Mouse (Mus musculus): ENCODE measurements around the gene BC048562.
A peak's percentile ranks its signal among the peaks of the same experiment; 100 is the strongest.

Gene BC048562

DNA sequence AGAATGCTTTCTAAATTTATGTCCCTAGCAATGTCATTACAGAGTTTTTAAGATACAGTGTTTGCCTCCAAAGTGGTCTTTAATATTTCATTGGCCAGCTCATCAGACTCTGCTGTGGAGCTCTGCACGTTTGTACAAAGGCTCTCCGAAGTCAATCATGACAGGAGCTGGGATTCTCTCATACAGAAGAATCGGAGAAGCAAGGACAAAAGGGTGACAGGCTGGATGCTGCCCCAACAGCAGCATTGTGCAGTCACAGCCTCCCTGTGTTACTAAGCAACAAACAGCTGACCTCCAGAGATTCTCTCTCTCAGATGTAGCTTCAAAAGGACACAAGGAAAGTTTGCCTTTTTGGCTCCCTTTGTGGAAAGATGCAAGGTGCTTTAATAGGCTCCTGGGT lies at the start of gene BC048562:
TSS of gene BC048562 (plus strand) at position 301 of the 400 bp plus-strand sequence.
- no peak for DNase-seq

GRCm38 (mm10) chr9:108386816-108387215 lies 49.5 kb upstream of the BC048562 start:
- no peak for DNase-seq

DNA sequence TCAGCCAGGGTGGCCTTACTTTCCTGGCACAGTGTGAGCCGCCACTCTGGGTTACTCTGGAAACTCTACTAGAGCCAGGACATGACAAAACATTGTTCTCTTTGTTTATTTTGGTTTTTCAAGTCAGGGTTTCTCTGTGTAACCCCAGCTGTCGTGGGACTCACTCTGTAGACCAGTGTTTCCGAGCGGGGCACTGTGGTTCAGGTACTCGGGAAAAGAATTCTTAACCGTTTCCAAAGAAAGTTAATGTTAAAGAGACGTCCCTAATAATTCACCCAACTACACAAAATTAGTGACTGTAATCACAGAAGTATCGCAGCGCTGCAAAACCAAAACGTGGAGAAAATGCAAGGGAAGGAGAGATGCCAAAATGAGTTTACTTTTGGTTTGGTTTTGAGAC lies 47.7 kb upstream of the BC048562 start:
- DNase-seq, result no peak

DNA sequence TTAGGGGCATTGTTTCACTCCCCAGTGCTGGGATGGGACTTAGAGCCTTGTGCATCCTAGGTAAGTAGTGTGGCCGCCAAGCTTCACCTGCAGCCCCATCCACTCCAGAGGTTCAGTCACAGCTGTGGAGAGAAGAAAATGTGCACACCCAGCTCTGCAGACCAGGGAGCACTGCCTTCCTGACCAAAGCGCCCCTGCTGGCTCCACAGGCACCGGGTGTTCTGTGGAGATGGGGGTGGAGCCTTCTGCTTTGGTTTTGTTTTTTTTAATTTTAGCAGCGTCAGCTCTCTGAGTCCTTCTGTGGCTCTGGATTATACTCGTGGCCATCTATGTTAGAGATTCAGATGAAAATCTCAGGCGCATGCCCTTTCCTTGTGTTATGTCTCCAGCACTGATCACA lies 47.1 kb upstream of the BC048562 start:
- no peak for DNase-seq

DNA sequence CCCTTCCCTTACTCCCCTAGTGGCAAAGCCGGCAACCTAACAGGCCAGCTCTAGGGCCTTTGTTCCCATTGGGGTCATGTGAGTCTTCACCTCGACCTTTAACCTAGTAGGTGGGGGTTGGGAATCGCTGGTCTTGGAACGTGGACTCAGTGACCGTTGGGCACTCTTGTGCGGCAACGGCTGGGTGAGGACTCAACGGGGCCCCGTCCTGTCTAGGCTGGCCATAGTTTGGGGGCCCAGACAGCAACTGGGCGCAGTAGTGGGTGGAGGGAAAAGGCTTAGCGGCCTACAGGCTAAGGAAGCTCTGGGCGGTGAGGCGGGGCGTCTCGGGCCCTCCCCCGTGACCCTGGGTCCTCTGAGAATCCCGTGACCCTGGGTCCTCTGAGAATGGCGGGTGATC lies 43.6 kb upstream of the BC048562 start, which contains the start of gene 1700102P08Rik:
TSS of gene 1700102P08Rik (plus strand) at position 130 of the 400 bp plus-strand sequence.
- DNase-seq, result no peak

GRCm38 (mm10) chr9:108394191-108394590 lies 42.1 kb upstream of the BC048562 start:
- no peak for DNase-seq

DNA sequence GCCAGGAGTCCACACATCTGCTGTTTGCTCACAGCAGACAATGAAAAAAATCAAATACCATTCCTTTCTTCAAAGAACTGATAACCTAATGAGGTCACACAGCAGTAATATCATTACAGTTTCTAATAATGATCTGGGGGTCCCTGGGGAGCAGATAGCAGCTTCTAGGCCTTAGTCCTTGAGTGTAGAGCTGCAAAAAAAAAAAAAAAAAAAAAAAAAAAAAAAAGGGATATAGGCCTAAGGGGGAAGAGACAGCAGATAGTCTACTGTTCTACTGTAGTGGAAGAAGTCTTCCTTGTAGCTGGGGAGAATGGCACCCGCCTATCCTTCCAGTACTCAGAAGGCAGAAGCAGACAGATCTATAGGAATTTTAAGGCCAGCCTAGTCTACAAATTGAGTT lies 40.9 kb upstream of the BC048562 start:
- no peak for DNase-seq

- peak; percentile 18 to 20 for DNase-seq
Measured at GRCm38 (mm10) chr9:108398324-108398723, 38.0 kb upstream of the BC048562 start.

DNA sequence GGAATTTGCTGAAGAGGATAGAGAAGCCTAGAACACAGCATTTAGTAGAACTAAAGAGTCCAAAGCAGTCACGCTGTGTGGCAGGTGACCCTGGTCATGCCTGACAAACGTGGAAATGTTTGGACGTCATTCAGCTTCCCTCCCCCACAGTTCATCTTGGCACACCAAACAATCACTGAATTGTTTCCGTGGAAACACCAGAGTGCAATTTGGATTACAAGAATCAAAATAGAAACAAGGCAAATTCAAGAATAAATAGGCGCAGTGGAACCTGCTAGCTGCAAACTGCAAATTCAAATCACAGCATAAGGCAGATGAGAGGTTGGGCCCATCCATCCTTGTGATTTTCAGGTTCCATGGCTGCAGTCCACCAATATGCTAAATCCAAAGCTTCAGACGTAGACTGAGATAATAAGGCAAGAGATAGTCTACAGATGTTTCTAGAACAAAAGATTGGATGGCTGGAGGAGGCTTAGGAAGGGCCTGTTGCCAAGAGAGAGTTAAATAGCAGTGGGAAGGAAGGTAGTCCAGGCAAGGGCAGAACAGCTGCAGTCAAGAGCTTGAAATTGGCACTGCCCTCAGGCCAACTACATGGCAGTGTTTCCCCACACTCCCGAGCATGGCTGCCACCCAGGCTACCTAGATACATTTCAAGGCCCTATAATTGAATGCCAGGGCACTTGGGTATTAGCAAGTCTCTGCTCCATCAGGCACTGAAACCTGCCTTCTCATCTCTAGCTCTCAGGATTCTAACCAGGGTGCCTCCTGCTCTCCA lies 34.9 kb upstream of the BC048562 start:
- peak; percentile 30 to 31 for DNase-seq

GRCm38 (mm10) chr9:108403081-108403480 lies 33.2 kb upstream of the BC048562 start:
- no peak for DNase-seq

- no peak for DNase-seq
Measured at GRCm38 (mm10) chr9:108404451-108404850, 31.8 kb upstream of the BC048562 start.

DNA sequence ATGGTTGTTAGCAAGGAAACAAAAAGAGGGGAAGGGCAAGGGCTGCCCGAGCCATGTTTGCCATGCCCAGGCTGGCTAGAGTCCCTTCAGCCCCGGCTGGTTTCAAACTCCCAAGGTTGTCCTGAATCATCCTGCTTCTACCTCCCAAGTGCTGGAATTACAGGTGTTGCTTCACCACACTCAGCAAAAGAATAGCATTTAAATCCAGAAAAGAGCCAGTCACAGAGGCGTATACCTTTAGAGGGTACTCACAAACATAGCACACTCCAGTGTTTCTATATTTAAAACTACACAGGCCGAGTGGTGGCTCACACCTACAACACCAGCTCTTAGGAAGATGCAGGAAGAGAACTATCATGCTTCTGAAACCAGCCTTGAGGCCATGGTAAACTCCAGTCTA lies 26.7 kb upstream of the BC048562 start:
- no peak for DNase-seq

DNA sequence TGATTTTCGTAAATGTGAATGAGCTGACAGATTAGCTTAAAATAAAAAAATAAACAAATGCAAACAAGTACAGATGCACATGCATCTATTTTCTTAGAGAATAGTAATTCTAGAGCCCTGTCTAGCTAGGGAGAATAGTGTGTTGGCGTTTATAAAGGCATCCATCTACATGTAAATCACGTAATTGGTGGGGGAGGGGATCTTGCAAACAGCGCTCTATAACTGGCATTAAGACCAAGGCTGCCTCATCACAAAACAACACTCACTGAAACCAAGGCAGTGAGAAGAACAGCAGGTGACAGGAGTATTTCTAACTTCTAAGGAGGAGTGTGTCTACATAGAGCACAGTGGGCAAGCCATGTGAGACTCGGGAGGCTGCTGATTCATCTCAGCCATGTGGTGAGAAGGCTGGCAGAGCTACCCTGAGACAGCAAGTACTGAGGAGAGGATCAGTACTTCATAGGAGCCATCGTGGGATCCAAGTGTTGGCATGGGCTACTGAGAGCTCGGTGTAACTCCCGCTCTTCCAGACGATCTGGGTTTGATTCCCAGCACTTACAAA lies 24.8 kb upstream of the BC048562 start:
- no peak for DNase-seq

DNA sequence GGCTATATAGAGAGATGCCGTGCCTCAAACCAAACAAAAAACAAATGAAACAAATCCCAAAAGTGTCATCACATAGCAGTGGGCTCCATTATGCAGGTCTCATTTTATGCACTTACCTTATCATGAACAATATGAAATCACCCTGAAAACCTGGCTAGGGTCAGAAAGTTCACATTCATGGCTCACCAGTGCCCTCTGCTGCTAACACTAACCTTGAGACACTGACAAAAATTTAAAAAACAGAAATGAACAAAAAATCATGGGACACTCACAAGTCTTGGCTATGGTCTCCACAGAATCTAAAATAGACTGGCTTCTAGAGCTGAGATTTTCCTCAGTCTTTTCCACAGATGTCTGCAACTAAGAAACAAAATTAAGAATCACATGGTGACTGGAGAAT lies 24.1 kb upstream of the BC048562 start:
- DNase-seq, result peak in 1 of 2 experiments; percentile 18

DNA sequence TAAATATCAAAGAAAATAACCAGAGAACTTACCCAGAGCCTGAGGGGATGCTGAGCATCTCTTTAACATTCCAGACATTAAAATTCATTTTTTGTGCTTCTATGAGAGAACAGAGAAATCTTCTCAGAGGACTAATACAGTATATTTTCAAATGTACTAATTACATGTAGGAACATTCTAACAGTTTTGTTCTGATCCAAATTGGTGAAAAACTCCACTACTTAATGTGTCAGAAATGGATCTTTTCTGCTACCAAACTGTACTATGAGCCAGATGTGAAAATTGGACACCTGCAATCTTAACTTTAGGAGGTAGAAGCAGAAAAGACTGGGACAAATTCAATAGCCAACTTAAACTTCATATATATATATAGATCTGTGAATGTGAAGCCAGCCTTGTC lies 7.9 kb upstream of the BC048562 start, which contains the start of gene Ccdc36:
TSS of gene Ccdc36 (minus strand) at position 101 of the 400 bp plus-strand sequence.
- no peak for DNase-seq

DNA sequence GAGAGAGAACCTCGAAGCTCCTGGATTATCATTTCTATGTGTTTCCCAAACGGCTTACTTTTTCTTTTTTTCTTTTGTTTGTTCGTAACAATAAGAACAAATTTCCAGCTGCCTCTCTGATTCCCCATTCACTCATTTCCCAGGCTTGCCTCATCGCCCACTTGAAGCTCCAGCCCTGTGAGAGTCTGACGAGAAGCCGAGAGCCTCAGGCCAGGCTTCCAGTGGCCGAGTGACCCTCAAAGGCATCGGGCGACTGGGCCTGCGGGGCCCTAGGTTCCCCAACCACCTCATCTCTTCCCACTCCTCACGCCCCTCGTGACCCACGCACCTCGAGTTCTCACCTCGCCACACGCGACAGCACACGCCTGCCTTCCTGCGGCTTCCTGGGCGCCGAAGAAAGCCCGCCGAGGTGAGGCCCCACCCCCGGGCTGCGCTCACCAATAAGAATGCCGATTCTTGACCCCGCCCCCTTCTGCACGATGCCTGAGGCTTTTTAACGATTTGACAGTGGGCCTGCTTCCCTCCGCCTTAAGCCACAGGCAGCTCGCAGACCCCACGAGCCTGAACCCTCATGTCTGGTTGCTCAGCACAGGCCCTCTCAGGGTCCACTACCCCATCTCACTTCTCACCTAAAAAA lies 4.7 kb upstream of the BC048562 start:
- no peak for DNase-seq

DNA sequence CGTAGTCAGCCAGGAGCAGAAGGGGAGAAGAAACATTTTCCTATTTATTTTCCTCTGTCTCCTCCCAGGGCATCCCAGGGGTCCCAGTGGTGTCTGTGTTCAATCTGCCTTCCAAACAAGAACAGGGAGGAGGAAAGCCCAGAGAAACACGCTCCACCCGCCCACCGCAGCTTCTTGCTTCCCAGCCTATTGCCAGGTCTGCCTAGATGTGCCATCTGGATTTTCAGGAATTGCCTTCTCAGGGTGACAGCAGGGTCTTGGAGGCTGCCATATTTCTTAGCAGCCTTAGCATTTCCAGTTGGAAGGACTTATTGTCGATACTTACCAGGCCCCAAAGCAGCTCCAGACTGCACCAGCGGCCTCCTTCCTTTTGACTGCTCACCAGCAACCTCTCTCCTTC lies 2.9 kb downstream of the BC048562 start:
- DNase-seq, result no peak

DNA sequence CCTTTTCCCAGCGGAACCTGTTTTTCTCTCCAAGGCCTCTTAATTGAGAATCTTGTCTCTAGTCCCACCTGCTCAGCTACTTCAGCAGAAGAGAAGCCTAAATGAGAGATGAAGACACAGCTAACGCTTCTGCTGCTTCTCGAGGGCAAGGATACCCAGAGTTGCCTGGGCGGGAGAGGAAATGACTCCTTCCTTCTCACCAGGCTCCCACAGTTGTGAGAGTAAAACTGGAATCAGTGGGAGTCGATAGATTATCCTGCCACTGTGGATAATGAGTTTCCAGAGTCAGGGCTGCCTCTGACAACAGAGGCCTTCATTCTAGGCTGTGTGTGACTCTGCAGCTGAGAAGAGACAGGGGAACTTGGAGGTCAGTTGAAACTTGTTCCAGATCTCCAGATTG lies 4.2 kb downstream of the BC048562 start:
- DNase-seq, result no peak

DNA sequence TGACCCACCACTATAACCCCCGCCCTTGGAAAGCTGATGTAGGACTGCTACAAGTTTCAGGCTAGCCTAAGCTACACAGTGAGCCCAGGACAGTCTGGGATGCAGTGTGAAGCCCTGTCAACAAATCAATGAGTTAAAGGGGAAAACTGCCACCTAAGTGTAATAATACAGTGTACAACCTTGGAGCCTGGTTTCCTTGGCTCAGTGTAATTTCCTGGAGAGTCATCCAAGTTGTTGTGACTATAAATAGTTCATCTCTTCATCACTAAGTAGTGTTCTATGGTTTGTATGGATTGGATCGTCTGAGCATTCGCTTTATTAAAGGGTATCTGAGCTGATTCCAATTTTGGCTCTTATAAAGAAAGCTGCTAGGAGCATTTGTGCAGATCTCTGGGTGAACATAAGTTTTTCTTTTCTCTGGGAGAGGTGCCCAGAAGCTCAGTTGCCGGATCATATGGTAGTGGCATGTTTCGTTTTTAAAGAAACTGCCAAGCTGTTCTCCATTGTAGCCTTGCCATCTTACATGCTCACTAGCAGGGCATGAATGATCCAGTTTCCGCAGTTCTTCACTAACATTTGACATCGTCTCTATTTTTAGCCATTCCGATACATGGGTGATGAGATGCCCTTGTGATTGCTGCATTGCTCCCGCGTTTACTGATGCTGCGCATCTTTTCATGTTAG lies 5.1 kb downstream of the BC048562 start:
- no peak for DNase-seq

DNA sequence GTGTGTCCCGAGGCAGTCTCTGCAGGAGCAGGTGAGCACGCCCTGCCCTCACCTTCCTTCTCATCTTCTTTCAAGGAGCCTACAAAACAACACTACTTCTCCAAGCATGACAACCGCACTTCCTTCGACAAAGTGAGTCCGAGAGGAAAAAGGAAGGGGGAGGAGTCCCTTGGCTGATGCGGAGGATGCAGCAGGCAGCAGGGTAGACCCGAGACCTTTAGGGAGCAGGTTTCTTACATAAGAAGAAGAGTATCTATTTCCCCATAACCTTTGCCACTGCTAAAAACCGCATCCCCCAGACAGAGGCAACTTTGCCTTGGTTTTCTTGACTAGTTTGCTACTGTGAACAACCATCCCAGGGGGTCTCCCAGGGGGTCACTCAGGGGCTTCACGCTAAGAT lies 8.8 kb downstream of the BC048562 start:
- DNase-seq, result no peak

DNA sequence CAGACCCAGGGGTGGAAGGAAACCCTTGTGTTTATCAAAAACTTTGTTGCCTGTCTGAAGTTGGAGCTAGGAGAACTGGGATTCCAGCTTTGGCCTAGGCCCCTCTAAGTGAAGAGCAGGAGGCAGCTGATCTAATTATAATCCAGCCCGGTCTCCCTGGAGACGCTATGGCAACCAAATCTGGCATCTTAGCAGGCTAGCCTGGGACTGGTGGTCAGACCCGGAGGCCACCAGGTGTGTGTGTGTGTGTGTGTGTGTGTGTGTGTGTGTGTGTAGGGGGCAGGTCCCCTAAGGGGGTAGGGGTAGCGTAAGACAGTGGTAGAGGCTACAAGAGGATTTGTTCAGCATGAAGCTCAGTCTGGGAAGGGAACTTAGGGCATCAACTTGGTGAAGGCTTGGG lies 13.6 kb downstream of the BC048562 start:
- no peak for DNase-seq

DNA sequence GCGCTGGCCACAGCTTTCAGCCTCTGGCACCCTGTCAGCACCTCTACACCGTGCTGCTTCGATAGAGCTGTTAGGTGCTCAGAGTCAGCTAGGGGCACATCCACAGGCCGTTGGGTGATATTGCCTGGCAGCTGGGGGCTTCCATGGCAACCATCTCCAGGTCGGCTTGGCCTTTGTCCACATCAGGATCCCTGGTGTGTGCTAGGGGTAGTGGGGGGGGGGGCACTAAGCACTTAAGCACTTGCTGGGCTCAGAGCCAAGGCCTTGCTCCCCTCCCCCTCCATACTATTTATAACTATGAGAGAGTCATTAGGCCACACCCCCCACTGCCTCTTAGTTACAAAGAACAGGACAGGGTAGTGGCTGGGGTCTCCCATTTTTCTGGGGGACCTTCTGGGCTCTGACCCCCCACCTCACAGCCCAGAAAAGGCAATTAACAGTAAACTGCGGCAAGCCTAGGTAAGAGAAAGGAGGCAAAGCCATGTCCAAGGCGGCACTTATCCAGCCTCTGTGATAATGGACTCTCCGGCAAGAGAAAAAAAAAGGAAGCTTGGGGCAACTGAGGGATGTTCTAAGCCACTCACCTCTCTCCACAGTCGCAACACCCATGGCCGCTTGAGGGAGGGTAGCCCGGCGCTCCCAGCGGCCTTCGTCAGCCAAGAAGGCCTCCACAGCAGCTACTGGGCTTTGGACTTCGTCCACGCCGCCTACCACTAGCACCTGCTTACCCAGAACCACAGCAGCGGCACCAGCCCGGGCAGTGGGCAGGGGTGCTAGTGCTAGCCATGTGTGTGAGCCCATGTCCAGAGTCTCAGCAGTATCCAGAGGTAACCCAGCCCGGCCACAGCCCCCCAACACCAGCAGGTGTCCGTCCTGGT lies 14.2 kb downstream of the BC048562 start:
- DNase-seq, result peak in 1 of 2 experiments; percentile 33

DNA sequence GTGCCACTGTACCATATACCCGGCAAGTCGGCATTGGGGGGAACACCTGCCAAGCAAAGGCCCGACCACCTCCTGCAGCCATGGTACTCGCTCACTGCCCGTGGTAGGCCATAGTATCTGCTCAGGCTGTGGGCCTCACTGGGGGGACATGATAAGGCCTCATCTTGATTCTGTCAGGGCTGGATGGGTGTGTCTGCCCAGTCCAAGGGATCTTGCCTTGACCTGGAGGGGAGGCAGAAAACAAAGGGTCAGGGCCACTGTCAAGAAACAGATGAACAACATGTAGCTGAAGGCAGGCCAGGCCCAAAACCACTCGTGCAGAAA lies 14.8 kb downstream of the BC048562 start:
- no peak for DNase-seq

All from cerebellum, adult 18-20 months (tissue).